Mouse (Mus musculus): Measurements from ENCODE around the gene Sgcd. TPM values are rescaled to one million over a fixed set of nuclear protein-coding genes. Genes with fewer than 3 reads are reported as not detected.
"Not testable (repeated sequence)": the region's sequence is repeated elsewhere in the genome, so short reads cannot be mapped to it uniquely, and the experiment has no call there.

Gene Sgcd
- polyA plus RNA-seq, 1 experiment from 2014 or later = 1.2 TPM

GRCm38 (mm10) chr11:47804101-47804715, 184.6 kb downstream of the Sgcd start:
- no peak for ATAC-seq
- no peaks in the 10 kb centered on the region for H3K36me3 ChIP-seq (ENCODE audit: control insufficient read depth, insufficient read depth)
- H3K9me3 ChIP-seq (ENCODE audit: control insufficient read depth) = no peaks in the 10 kb centered on the region
- TF ChIP-seq CTCF (IDR thresholded peaks at IDR 0.05; ENCODE audit: low read depth) = no peak
- no peak overlapping the region for H3K4me3 ChIP-seq (ENCODE audit: low read depth, low read length)
- H3K4me1 ChIP-seq (replicated peaks; ENCODE audit: control insufficient read depth, insufficient read depth, low read length) = no peaks in the 10 kb centered on the region
- no peak overlapping the region for H3K4me2 ChIP-seq (replicated peaks; ENCODE audit: low read depth)
- no peak overlapping the region for H3K27ac ChIP-seq (ENCODE audit: low read depth, low read length)
- H3K9ac ChIP-seq (ENCODE audit: low read depth, low read length) = no peak overlapping the region
- WGBS = 90% methylated on average over 6 of the region's 6 CpGs
- H3K27me3 ChIP-seq (replicated peaks; ENCODE audit: control insufficient read depth, insufficient read depth, low read length) = no peaks in the 10 kb centered on the region

- Histone ChIP-seq H3K4me3 (ENCODE audit: low read depth, low read length) (no peak overlapping the region), H3K4me2 (replicated peaks; ENCODE audit: low read depth) (no peak overlapping the region), H3K4me1 (replicated peaks; ENCODE audit: control insufficient read depth, insufficient read depth, low read length) (no peaks in the 10 kb centered on the region), H3K36me3 (ENCODE audit: control insufficient read depth, insufficient read depth) (no peaks in the 10 kb centered on the region), H3K9ac (ENCODE audit: low read depth, low read length) (no peak overlapping the region), H3K27ac (ENCODE audit: low read depth, low read length) (no peak overlapping the region), H3K9me3 (ENCODE audit: control insufficient read depth) (no peaks in the 10 kb centered on the region), H3K27me3 (replicated peaks; ENCODE audit: control insufficient read depth, insufficient read depth, low read length) (no peaks in the 10 kb centered on the region)
- no peak for TF ChIP-seq CTCF (IDR thresholded peaks at IDR 0.05; ENCODE audit: low read depth)
- WGBS = 73% methylated on average over 4 of the region's 4 CpGs
- no peak for ATAC-seq
Observed at GRCm38 (mm10) chr11:47777916-47778226, 210.9 kb downstream of the Sgcd start.

- H3K4me2 ChIP-seq (replicated peaks; ENCODE audit: low read depth) = no peak overlapping the region
- no peaks in the 10 kb centered on the region for H3K9me3 ChIP-seq (ENCODE audit: control insufficient read depth)
- no peaks in the 10 kb centered on the region for H3K36me3 ChIP-seq (ENCODE audit: control insufficient read depth, insufficient read depth)
- ATAC-seq = no peak
- no peak overlapping the region for H3K27ac ChIP-seq (ENCODE audit: low read depth, low read length)
- H3K27me3 ChIP-seq (replicated peaks; ENCODE audit: control insufficient read depth, insufficient read depth, low read length) = no peaks in the 10 kb centered on the region
- no peak overlapping the region for H3K9ac ChIP-seq (ENCODE audit: low read depth, low read length)
- no peak overlapping the region for H3K4me3 ChIP-seq (ENCODE audit: low read depth, low read length)
- WGBS = 80% methylated on average over 4 of the region's 4 CpGs
- no peak for TF ChIP-seq CTCF (IDR thresholded peaks at IDR 0.05; ENCODE audit: low read depth)
- H3K4me1 ChIP-seq (replicated peaks; ENCODE audit: control insufficient read depth, insufficient read depth, low read length) = no peaks in the 10 kb centered on the region
Observed at GRCm38 (mm10) chr11:47777226-47777915, 211.4 kb downstream of the Sgcd start.

GRCm38 (mm10) chr11:47776019-47776418, 212.8 kb downstream of the Sgcd start:
- Histone ChIP-seq H3K4me1 (replicated peaks; ENCODE audit: control insufficient read depth, insufficient read depth, low read length) (no peaks in the 10 kb centered on the region), H3K27me3 (replicated peaks; ENCODE audit: control insufficient read depth, insufficient read depth, low read length) (no peaks in the 10 kb centered on the region), H3K36me3 (ENCODE audit: control insufficient read depth, insufficient read depth) (no peaks in the 10 kb centered on the region), H3K9ac (ENCODE audit: low read depth, low read length) (no peak overlapping the region), H3K27ac (ENCODE audit: low read depth, low read length) (no peak overlapping the region), H3K4me2 (replicated peaks; ENCODE audit: low read depth) (no peak overlapping the region), H3K4me3 (ENCODE audit: low read depth, low read length) (no peak overlapping the region), H3K9me3 (ENCODE audit: control insufficient read depth) (no peaks in the 10 kb centered on the region)
- no peak for TF ChIP-seq CTCF (IDR thresholded peaks at IDR 0.05; ENCODE audit: low read depth)
- 47% methylated on average over 1 of the region's 1 CpGs for WGBS
- no peak for ATAC-seq

- Histone ChIP-seq H3K4me1 (replicated peaks; ENCODE audit: control insufficient read depth, insufficient read depth, low read length) (no peaks in the 10 kb centered on the region), H3K4me3 (ENCODE audit: low read depth, low read length) (no peak overlapping the region), H3K9me3 (ENCODE audit: control insufficient read depth) (no peaks in the 10 kb centered on the region), H3K36me3 (ENCODE audit: control insufficient read depth, insufficient read depth) (no peaks in the 10 kb centered on the region), H3K4me2 (replicated peaks; ENCODE audit: low read depth) (no peak overlapping the region), H3K9ac (ENCODE audit: low read depth, low read length) (no peak overlapping the region), H3K27me3 (replicated peaks; ENCODE audit: control insufficient read depth, insufficient read depth, low read length) (no peaks in the 10 kb centered on the region), H3K27ac (ENCODE audit: low read depth, low read length) (no peak overlapping the region)
- 85% methylated on average over 2 of the region's 2 CpGs for WGBS
- ATAC-seq = no peak
- no peak for TF ChIP-seq CTCF (IDR thresholded peaks at IDR 0.05; ENCODE audit: low read depth)
Observed at GRCm38 (mm10) chr11:47765859-47766258, 222.9 kb downstream of the Sgcd start.

- H3K9ac ChIP-seq (ENCODE audit: low read depth, low read length); H3K4me1 ChIP-seq (replicated peaks; ENCODE audit: control insufficient read depth, insufficient read depth, low read length); H3K4me3 ChIP-seq (ENCODE audit: low read depth, low read length); H3K27ac ChIP-seq (ENCODE audit: low read depth, low read length); H3K4me2 ChIP-seq (replicated peaks; ENCODE audit: low read depth); H3K9me3 ChIP-seq (ENCODE audit: control insufficient read depth); H3K36me3 ChIP-seq (ENCODE audit: control insufficient read depth, insufficient read depth); ATAC-seq; H3K27me3 ChIP-seq (replicated peaks; ENCODE audit: control insufficient read depth, insufficient read depth, low read length): not testable (repeated sequence)
- WGBS = 81% methylated on average over 3 of the region's 3 CpGs
Observed at GRCm38 (mm10) chr11:47763569-47763968, 225.2 kb downstream of the Sgcd start.
